Mouse (Mus musculus) ovary, adult 18-20 months (tissue): ENCODE results near the gene Defb13.
"Not testable (repeated sequence)": the region's sequence is repeated elsewhere in the genome, so short reads cannot be mapped to it uniquely, and the experiment has no call there.

Experiments used
- DNase-seq: peaks from one replicate; pipeline ENCODE4 v3.0.0; 2022; ENCODE audit warnings: low spot score, mixed read lengths

The Defb13 gene

DNA sequence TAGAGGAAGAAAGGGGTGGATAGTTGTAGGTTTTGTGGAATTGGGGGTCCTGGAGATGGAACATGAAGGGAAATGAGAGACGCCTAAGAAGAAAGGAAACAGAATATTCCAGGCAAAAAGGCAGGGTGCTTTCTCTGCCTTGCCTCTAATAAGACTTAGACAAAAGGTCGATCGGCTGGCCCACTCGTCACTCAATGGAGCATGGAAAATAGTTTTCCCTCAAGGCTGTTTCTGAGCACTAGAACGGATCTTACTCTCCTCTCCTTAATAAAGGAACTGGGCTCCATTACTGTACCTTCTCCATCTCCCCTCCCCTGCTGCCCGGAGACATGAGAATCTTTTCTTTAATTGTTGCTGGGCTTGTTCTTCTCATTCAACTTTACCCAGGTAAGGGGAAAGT, at the start of gene Defb13:
Gene Defb13 (plus strand): TSS at position 301 of the 400 bp plus-strand sequence.
- no peak for DNase-seq

DNA sequence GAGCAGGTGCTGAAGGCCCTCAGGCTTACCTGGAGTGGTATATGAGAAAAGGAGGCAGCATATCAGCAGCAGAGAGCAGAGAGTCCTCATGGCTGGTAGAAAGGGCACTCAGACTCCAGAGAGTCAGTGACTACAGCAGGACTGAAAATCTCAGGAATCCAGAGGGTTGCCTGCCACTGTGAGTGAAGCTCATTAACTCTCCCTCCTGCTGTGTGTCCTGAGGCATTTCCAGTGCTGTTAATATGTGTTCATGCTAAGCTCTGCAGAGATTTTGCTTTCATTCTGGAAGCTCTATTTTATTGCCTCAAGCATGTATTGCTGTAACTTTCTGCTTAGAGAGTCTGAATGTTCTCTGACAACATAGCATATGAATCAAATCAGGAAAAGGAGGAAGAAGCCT, 40.3 kb upstream of the Defb13 start, which contains the start of gene Defb11:
Gene Defb11 (minus strand): TSS at position 123 of the 400 bp plus-strand sequence.
- DNase-seq: not testable (repeated sequence)

DNA sequence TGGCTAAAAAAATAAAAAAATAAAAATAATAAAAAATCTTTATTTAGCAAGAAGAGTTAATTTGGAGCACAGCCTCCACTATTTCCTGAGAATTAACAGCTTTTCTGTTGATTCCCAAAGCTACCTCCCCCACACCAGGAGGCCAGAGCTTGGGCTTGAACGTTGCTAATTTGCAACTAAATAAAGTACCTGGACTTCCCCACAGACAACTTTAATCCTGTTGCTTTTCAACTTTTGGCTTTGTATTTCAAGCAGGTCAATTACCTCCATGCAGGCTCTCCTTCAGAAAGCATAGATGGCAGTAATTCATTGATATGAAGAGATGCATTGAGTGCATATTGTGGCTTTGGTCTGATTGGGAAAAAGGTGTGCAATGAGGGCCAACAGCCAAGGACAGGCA, 34.6 kb upstream of the Defb13 start:
- no peak for DNase-seq

DNA sequence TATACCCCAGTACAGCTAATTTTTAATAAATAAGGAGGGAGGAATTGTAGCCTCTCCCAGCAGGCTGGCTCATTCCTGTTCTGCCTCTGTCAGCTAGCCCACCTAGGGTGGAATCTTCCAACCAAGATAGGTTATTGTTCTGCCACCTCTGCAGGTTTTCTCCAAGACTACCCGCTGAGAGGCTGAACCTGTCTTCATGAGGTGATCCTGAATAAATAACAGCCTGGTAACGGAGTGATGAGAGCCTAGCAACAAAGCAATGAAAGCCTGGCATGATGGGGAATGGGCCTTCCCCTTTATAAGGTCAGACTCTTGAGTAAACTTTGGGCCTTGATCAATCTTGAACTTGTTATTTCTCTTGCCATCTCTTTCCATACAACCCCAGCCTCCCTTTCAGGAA, 34.0 kb upstream of the Defb13 start:
- DNase-seq: no peak

DNA sequence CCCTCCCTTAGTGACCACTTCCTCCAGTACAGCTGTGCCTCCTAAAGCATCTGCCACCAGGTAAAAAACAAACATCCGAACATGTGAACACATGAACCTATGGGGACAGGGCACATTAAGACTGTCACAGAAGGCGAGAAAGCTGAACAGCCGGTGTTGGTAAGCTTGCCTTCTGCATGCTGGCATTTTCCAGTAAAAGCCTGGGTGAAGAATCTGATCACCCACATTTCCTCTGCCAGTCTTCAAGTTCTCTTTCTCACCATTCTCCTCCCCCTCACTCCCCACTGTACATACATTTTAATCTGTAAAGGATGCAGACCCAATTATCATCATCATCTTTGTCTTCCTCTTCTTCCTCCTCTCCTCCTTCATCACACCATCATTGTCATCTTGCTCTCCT, 30.9 kb upstream of the Defb13 start:
- DNase-seq: no peak

DNA sequence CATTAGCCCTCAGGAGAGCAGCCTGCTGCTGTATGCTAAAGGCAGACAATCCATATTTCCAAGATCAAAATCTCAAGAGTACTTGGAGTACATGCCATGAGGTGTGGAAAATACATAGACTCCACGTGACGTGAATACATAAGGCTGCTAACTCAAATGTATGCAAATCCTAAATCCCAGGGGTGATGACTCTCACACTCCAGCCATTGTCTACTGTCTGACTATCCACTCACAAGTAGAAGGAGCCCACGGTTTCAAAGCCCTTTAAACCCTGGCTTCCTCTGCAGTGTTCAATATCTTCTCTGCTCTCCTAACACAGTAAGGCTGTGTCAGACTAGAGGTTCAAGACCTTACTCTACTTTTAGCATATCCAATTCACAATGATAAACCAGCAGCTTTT, 15.8 kb upstream of the Defb13 start:
- not testable (repeated sequence) for DNase-seq

DNA sequence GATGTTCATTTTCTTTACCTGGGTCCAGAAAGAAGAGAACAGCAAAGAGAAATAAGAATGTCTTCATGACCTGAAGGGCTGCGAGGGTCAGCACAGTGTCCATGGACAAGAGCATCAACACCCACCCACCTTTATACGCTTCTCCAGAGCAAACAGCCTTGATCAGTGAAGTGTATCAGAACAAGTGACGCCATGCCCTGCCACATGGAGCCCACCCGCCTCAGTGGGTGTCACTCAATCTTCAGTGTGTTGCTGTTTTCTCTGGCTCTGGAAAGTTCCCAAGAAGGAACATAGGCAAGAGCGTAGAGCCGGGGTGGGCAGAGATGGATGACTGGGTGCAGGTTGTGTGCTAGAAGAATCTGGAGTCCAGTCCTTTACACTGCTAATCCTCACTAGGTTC, 14.0 kb upstream of the Defb13 start, which contains the start of gene Defb15:
Gene Defb15 (minus strand): TSS at position 101 of the 400 bp plus-strand sequence.
- DNase-seq: no peak

DNA sequence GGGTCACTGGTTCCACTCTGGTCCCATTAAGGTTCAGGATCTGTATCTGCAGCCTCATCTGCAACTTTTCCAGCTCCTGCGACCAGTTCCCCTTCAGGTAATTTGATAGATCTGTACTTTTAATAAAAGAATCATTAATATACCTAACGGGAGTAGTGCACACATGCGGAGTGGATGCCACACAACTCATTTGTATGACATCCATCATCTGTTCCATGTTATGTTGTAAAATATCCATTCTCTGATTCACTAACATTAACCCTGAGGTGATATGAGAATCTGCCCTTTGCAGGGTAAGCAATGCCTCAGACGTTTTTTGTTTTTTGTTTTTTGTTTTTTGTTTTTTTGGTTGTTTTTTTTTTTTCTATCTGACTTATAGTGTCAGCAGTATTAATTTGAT, 8.5 kb upstream of the Defb13 start, which contains the start of gene Defb35:
Gene Defb35 (plus strand): TSS at position 301 of the 400 bp plus-strand sequence.
- DNase-seq: not testable (repeated sequence)

DNA sequence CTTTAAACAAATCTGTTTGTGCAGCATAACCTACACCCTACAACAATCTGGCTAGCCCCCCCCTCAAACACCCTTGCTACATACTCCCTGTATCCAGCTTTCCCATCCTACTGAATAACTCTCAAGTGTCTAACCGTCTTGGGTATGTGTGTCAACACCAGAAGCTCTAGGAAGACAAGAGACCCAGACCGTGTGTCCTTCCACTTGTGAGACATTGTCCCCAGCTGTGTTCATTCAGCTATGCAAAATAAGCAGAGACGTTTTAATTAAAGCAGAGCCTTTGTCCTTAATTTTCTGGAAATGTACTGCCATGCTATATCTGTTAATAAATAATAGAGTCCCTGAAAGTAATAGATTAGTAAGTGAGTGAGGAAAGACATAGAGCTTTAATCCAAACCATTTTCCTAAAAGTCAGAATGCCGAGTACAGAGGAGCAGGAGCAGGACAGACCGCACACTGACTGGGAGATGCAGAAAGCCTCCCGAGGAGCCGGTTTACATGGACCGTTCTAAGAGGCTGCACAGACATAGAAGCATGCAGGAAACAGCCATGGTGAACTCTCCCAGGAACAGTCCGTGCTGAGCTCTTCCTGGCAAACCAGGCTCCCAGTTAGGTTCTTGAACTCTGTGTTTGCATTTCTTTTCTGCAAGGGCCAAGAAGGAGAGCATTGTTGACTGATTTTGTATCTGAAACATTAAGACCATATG, 902 bp downstream of the Defb13 start:
- DNase-seq: no peak

DNA sequence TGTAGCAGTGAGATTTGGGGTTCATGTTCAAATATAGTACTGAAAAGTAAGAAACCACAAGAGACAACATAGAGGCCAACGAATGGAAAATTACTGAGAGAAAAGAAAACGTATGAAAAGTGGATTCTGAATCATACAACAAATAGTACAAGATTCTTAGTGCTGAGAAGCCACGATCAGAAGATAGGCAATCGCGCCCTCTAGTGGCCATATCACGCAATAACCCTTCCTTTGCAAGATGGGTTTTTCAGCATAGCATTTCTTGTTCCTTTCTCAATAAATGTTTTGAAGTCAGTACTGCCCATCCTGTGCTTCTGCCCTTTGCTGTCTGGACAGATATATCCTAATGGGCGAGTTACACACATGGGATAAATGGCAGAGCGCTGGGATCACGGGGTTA, 8.8 kb downstream of the Defb13 start:
- DNase-seq: no peak

DNA sequence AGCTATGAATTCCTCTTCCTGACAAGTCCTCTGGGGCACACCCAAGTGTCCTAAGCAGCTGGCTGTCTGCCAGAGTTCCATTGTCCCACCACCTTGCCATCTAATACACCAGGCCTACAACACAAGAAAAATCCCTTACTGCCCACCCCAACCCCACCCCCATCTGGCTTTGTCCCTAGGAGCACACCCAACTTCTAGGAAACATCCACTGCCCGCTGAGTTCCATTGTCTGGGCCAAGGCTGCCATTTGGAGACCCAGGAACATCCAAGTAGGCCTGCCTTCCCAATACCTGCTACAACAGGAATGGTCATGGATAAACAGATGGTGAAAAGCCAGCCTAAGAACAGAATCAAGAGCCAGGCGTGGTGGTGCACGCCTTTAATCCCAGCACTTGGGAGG, 9.8 kb downstream of the Defb13 start:
- DNase-seq: no peak

DNA sequence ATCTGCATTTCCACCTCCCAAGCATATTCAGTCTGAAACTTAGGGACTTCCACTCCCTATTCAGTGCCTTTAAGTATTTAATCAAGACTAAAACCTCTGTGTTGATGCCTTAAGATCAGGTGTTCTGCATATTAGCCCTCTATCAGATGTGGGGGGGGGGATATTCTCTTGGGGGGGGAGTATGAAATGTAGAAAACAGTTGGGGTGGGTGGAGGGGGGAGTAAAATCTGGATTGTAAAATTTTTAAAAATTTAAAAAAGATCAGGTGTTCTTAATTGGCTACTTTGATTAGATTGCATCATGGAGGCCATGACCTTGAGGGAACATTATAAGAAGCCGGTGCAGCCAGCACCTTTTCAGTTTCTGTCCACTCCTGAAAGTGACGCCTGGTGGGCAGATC, 11.9 kb downstream of the Defb13 start, which contains the start of gene Fam90a1a:
Gene Fam90a1a (plus strand): TSS at position 301 of the 400 bp plus-strand sequence.
- DNase-seq: no peak

DNA sequence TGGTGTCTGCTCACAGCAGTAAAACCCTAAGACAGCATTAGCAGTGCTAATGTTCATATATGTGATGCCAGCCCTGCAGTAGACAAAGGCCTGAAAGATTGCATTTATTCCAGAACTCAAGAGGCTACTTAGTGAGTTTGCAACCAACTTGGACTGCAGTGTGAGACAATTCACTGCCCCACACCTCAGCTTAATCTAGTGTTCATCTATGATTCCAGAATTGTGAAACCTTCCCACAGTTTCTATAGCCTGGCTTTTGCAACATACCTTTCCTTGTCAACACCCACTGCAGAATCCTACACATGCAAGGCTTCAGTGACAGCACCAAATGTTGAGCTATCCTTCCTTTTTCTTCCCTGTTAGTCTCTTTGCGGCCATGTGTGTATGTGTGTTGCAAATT, 20.1 kb downstream of the Defb13 start:
- DNase-seq: no peak

DNA sequence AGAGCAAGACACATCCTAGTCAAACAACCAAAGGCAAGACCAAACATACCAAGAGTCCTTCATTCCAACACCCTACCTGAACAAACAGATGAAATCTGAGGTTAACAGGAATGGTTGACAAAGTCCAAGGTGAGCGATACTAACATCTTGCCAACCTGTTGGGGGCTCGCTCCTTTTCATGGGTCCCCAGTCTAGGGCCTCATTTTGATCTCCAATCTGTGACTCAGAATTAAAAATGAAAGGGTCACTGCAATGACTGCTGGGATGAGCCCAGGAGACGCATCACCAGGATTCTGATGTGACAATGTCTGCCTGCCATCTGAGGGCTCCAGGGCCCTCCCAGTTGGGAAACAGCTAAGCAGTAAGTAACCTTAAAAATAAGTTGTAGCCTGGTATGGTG, 22.9 kb downstream of the Defb13 start, which contains the start of gene Ccdc70:
Gene Ccdc70 (plus strand): TSS at position 301 of the 400 bp plus-strand sequence.
- DNase-seq: no peak

DNA sequence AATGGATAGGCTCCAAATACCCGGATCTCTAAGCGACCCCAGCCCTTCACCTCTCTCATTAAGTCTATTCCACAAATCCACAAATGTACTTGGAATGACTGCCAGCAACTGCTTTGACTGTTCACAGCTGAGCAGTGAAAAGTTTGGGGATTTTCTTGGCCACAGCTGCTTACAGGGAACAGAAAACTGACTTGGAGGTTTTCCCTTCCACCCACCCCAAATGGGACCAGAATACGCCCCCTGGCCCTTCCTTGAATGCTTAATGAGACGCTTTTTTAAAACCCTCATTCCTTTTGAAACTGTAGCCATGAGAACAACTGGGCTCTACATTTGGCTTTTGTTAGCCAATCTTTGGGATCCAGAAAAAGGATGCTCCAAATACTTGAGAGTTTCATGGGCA, 31.6 kb downstream of the Defb13 start:
- no peak for DNase-seq

DNA sequence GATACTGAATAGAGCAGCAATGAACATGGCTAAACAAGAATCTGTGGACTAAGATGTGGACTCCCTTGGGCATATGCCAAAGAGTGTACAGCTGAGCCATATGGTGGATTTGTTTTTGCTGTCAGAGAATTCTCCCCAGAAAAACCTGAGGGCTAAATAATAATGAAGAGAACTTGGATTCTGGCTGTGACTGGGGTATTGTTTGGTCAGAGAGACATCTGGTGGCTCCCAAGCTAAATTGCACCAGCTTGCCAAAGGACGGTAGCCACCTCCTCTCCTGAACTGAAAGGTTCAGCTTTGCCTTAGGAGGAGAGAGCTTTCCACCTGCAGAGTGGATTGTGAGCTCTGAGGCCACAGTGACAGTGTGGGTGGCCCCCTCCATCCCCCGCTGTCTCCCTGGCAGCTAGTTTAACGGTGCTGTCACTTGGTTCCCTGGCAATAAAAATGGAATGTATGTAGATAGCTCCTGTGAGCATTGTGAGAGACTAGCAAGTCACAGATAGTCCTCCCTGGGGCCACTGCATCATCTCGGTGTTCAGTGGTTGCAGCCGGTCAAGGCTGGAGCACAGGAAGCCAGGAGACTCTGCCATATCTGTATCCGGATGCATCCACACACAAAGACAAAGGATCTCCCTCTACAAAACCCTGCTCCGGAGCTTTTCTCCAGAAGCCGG, 35.2 kb downstream of the Defb13 start:
- no peak for DNase-seq

DNA sequence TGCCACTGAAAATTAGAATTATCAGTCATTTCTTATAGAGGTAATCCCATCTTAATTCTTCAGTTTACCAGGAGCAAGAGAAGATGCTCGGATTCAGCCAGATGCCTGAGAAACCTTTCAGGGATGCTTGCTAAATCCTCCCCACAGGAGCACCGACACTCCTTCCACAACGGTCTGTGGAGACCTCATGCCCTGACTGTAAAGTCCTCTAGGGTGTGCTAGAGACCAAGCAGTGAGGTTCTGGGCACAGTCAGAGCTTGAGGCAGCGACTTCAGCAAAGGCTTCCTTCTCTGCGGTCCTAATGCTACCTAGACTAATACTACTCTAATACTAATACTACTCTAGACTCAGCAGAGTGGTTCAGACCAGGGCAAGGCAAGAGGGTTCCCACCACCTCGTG, 45.6 kb downstream of the Defb13 start:
- no peak for DNase-seq

DNA sequence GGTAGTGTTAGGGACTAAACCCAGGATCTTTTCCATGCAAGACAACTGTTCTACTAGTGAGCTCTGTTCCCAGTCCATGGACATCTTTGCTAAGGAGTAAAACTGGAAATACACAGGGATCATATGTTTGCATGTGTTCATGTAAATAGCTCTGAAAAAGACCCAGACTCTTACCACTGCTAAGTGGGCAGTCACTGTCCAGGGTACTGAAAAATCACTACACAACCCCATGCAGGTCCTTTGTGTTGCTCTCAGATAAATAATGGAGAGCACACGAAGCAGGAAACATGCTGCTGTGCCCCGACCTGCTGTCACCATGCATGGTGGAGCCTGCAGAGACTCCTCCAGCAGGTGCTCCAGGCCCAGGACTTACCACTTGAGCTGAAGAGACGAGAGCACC, 48.6 kb downstream of the Defb13 start:
- DNase-seq: no peak
